Mouse (Mus musculus) layer of hippocampus, postnatal 14 days (tissue): Measurements from ENCODE around the gene Zik1. TPM values are rescaled to one million over a fixed set of nuclear protein-coding genes. Genes with fewer than 3 reads are reported as not detected.
A peak's percentile ranks its signal among the peaks of the same experiment; 100 is the strongest.

Source experiments
- DNase-seq, 2 experiments: peaks; one replicate each; pipeline ENCODE4 v3.0.0; 2021 to 2022; ENCODE audit warnings: low spot score in 2 of 2, mixed read lengths in 1 of 2
- long read RNA-seq, 2 experiments: library from polyadenylated mRNA; stranded (forward); transcript quantifications; one replicate each; pipeline ENCODE4 v2.0.0; 2021
- total RNA-seq, 2 experiments: library from RNA; stranded (reverse); gene quantifications; 2 replicates each; pipeline ENCODE4 v1.2.3; 2021

The Zik1 gene
- total RNA-seq, result 10 to 100 TPM; 13.2 to 13.9 TPM
- long read RNA-seq, experiment 1, full-length matches to known transcripts, result 4 of 6 reads
- long read RNA-seq, experiment 1, partial matches to known transcripts, result 2 of 6 reads
- long read RNA-seq, experiment 1, other reads (novel, unspliced or antisense), result 0 of 6 reads
- long read RNA-seq, experiment 2, full-length matches to known transcripts, result 4 of 6 reads
- long read RNA-seq, experiment 2, partial matches to known transcripts, result 0 of 6 reads
- long read RNA-seq, experiment 2, other reads (novel, unspliced or antisense), result 2 of 6 reads

- DNase-seq, result peak; percentile 83 to 87
These were observed at the start of gene Zik1 for GRCm38 (mm10) chr7:10494786-10495521. Gene Zik1 (minus strand): TSS chr7:10495394.

- no peak for DNase-seq
These were observed 384 bp upstream of the Zik1 start for GRCm38 (mm10) chr7:10495578-10495977.

DNA sequence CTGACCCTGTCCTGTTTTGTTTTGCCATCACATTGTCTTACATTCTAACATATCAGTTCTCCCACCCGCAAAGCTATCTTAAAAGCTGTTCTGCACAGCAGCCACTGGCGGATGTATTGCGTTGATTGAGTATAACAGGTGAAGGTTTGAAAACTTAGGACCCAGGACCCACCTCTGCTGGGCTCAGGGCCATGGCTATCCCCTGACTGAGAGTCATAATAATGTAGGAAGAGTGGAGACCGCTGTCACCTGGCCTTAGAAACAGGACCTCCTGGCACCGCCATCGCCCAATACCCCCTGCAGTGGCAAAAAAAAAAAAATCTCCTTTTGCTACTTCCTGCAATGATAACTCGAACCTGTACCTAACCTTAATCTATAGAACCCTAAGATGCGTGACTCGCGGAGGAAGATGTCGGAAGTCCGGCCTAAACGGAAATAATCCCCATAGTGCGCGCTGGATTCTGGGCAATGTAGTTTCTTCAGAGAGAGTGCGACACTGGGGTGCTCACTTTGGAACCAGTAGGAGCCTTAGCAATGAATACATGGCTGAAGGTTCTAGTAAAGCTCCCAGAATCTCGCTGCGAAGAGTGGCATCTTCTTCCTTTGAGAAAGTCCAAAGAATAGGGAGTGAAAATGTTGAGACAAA lies 14.5 kb downstream of the Zik1 start:
- DNase-seq, result peak; percentile 41 to 62

GRCm38 (mm10) chr7:10479813-10480212 lies 15.4 kb downstream of the Zik1 start:
- no peak for DNase-seq

DNA sequence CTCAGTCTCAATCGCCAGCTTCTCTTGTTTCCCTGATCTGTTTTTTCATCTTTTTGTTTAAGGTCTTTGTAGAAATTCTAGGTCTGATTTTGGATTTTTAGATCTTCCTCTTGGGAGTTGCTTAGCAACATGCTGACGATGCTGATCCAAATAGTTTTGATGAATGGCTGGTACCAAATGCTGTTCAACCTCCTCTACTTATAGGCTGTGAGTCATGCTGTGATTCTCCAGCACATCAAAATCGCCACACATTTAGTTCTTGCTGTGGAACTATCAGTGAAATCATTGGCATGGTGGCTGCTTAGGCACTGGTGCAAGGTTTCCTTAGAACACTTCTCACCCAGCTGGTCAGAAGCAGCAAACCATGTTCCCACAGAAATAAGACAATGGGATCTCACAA lies 37.0 kb downstream of the Zik1 start:
- DNase-seq, result no peak

DNA sequence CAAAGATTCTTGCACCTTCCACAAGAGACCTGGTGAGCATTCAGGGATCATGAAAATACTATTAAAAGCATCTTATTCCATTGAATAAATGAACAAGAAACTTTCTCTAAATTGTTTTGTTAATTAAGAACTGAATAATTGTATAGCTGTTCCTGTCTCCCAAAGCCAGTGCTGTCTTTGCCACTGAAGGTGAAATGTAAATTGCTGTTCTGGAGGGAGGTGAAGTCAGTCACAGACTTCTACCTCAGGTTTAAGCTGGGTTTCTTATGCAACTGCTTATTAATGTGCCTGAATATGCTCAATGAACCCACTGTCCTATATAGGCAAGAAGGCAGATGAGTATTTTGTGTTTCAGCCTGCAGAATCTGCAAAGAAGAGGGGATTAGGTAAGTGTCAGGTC lies 52.2 kb downstream of the Zik1 start, which contains the start of gene Vmn1r67:
Gene Vmn1r67, plus strand, starts transcription at position 301 of the 400 bp plus-strand sequence.
- DNase-seq, result no peak

Other genes starting within 250 kb of the Zik1 start
- not detected for gene Vmn1r66, start 217.4 kb downstream of the Zik1 start, total RNA-seq
- not detected for gene Vmn1r67, start 52.1 kb downstream of the Zik1 start, total RNA-seq
- gene Vmn1r68, start 63.1 kb upstream of the Zik1 start, total RNA-seq, result not detected
- not detected for gene Vmn1r69, start 118.3 kb upstream of the Zik1 start, total RNA-seq
- not detected for gene Vmn1r70, start 136.1 kb upstream of the Zik1 start, total RNA-seq
- gene Nlrp4b, start 192.4 kb upstream of the Zik1 start, total RNA-seq, result not detected